Mouse (Mus musculus) telencephalon, adult 2 months (tissue): ENCODE data around the gene Syce1l.

Source experiments
- DNase-seq: peaks from one replicate; pipeline ENCODE4 v3.0.0-alpha.2; 2011; ENCODE audit warnings: low read depth, low spot score

The Syce1l gene

DNA sequence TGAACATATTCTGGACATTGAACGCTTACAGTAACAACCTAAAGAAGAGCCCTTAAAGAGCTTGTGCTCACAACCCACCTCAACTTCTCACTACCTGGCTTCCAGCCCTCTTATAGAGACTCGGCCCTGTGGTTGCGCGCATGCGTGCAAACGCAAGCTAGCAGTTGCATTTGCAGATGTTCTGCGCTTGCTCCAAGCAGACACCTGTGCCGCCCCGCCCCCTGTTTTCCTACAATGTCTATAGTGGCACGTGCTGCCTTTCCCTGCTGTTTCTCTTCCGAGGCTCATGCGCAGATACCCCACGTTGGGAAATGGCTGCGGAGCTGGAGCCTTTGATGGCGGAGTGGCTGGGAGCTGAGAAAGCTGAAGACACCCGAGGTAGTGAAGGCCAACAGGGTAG, at the start of gene Syce1l:
Gene Syce1l (plus strand): TSS at position 288 of the 400 bp plus-strand sequence.
- no peak for DNase-seq

DNA sequence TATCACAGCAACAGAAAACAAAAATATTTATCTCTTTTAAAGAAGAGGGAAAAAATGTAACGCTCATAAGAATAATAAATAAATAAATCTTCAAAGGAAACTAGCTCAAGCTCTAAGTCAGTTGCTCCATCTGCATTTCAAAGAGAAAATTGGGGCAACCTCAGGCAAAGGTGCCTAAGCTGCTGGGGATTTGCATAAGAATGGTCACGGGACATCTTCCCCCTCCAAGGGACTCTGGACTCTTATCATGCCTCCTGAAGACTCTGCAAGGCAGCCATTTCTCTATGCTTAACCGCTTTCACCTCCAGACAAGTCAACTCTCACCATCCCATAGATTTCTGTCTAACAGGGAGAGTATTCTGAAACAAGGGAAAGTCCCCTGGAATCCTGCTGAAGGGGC, 44.6 kb upstream of the Syce1l start:
- no peak for DNase-seq

DNA sequence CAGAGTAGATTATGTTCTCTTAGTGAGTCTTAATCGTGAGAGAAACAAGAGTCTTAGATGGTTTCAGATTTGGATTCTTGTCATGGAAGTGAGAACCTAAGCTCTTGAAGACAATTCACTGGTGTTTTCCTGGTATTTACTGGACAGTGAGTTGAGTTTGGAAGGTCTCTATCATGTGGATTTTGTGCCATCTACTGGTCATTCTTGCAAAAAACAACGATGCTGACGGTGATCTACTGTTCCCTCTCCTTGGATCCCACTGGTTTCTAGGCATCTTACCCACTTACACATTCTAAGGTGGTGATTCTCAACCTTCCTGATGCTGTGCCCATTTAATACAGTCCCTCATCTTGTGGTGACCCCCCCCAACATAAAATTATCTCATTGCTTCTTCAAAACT, 10.4 kb upstream of the Syce1l start:
- DNase-seq, result peak; percentile 47

DNA sequence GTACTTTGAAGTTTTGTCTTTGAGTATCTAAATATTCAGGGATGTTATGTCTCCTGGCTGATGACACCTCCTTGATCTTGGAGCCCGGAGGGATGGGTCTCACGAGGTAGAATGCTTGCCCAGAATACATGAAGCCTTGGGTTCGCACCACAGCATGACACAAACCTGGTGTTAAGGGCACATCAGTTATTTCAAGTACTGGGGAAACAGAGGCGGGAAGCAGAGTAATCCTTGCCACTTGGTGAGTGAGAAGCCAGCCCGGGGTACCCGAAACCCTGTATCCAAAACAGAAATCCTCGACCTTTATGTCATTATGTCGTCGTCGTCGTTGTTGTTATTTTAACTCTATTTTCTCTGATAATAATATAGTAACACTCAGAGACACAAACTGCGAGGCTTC, 8.9 kb upstream of the Syce1l start:
- no peak for DNase-seq

DNA sequence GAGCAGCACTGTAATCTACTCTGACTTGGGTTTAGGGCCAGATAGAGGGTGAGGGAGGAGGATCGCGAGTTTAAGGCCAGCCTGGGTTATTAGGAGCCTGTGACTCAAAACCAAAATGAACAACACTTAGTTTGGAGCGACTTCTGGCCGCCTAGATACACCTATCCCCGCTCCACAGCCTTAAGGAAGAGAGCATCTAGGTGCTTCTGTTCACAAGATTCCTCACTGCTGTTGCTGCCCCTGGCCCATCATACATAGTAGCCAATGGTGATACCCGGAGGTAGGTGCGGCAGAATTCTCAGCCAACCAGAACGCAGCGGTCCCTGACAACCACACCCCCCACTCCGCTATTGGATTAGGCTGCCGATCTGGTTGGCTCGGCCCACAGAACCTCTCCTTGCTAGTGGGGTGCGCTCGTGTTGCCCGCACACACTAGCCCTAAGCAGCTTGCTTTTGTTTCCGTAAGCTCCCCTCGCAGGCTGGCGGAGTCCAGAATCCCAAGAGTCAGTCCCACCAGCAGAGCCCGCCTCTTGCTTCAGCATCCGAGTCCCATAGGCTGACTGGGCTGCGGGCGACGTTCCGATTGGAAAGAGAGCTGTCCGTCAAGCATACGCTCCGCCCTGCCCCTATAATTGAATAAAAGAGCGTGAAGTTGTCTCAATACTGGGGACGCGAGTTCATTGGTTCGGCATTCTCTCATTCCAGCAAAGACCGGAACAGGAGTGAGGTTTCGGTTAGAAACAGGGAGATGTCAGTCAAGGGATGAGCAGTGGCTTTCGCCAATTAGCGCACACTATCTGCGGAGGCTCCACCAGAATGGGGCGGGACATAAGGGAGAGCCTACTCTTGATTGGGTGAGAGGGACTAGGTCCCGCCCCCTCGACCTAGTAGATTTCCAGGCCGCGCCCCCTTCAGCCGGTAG, 8.1 kb upstream of the Syce1l start, which contains the start of gene Mon1b:
Gene Mon1b (plus strand): TSS at position 918 of the 922 bp plus-strand sequence.
- DNase-seq, result peak; percentile 99

DNA sequence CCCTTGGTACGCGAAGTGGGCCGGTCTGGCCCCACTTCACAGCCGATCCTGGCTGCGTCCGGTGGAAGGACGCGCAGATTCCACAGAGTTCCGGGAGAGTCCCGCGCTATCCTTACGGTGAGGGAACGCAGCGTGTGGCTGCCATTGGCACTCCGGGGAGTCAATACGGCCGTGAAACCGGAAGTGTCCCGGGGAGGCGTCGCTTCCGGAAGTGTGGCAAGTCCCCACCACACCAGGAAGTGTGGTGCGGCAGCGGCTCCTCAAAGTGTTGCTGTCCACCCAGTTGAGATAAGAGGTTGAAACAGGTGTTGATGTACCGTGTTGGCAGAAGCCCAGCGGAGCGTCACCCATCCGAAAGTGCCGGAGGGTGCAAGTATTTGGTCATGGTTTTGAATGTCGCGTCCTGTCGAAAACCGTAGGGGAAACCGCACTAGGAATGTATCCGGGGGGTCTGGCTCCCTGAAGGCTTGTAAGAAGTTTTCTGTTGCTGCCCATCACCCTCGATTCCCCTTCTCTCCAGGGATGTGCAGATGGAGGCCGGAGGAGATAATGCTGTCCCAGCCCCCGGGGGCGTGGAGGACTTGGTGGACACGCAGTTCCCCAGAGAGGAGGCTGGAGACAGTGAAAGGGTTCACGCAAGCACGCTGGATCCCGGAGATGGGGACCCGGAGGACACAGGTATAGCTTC, 7.3 kb upstream of the Syce1l start:
- no peak for DNase-seq

DNA sequence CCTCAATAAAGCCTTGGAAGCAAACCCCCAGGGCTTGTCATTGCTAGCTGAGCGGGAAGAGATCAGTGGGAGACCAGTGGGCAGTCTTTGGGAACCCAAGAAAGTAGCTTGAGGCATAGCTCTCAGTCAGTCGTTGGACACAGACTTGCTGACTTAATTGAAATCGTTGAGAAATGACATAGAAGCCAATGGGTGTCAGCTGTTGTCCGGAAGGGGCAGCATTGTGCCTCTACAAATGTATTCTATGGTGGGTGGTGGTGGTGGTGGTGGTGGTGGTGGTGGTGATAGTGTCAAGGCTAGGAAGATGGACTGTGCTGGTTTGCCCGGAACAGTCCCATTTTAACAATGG, 6.8 kb upstream of the Syce1l start:
- no peak for DNase-seq

DNA sequence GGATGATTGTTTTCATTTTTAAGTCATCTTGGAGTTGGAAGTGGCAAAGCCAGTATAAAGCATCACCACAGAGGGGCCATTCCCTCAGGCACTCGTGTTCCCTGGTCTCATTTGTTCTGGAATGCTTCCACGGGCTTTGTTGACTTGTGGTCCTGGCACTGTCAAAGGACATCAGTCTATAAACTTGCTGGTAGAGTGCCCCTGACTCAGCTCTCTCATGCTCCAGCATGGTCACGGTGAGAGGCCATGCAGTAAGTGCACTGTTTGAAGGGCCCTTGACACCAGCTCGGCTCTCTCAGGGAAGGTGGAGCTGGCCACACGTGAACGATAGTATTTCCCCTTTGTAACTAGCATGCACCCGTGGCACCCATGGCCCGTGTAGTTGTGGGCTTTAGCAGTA, 2.7 kb upstream of the Syce1l start:
- no peak for DNase-seq

DNA sequence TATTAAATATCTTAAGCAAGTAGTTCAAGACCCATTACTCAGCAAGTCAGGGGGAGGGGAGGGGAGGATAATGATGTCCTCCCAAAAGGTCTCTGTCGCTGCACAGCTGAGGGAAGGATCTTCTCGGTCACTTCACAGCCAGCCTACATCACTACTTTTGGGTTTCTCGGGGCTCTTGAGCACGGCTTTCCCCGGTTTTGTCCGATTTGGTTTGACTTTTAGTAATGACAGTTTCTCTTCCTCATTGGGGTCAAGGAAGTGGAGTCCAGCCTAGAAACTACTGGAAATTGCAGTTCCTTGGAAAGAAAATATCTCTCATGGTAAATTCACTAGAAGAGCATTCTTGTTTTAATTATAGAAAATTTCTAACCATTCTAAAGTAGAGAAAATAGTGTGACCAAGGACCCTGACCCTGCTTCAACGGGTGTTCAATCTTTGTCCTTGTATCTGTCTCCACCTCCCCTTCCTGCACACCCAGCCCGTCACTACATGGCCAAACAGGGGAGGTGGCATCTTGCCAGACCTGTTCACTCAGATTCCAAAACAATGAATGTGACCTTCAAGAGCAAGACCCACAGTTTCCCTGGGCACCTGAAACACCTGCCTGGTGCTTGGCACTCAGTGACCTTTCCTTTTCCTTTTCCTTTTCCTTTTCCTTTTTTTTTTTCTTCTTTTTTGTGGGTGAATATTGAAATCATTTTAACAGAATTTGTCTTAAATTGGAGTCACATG, 632 bp downstream of the Syce1l start:
- no peak for DNase-seq

DNA sequence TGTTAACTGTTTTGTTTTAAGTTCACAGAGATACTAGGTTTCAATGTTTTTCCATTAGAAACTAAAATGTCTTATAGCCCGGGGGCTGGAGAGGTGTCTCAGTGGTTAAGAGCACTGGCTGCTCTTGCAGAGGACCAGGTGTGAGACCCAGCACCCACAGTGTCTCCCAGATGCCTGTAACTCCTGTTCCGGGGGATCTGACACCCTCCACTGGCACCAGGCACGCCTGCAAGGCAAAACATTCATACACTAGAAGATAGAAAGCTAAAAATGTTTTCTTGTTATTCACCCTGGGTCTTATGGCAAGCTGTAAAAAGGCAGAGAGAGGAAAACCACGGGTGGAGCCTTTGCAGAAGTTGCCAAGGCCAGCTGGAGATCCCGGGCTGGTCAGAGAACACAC, 2.2 kb downstream of the Syce1l start:
- no peak for DNase-seq

DNA sequence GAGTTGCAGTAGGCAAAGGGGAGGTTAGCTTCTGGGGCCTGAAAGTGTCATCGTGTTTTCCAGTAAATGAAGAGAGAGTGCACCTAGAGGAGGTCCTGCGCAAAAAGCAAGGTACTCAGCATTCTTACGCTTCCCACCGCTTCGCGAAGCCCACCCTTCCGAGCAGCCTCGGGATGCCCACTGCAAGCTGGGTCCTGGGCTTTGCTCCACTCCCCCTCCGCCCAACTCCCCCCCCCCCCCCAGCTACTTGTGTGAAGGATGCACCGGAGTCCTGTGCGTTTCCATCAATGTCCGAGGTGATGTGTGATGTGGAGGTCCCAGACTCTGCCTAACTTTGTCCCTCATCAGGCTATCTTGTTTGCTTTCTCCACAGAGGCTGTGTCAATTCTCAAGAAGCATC, 9.4 kb downstream of the Syce1l start:
- no peak for DNase-seq

DNA sequence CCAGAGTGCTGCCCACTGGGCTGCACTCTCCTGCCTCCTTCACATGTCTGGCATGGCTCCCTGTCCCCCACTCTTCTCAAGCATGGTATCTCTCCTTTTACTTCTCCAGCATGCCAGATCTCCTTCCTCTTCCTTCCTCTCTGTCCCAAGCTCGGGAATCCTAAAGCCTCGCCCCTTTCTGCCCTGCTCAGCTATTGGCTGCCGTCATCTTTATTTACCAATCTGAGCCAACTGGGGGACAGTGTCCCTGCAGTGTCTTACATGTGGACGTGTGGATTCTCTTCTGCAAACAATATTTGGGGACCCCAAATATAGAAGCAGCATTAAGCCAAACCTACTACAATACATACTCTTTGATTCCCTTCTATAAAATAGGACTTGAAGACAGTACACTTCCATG, 10.1 kb downstream of the Syce1l start:
- DNase-seq, result no peak

DNA sequence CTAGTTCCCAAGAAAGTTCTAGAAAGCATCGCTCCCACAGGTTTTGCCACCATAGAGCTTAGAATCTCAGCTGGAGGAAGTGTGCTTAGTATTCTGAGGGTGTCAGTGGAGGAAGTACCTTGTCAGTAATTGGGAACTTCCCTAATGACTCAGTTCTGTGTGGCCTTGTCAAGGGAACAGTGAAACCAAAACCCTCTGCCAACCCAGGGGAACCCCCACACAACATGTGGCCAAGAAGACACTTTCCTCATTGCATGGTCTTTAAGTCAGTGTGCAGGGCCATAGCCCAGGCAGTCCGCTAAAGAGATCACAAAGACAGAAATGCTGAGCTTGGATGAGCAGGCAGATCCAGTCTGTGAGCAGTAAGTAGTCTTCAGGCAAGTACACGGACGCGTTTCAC, 13.1 kb downstream of the Syce1l start:
- no peak for DNase-seq

DNA sequence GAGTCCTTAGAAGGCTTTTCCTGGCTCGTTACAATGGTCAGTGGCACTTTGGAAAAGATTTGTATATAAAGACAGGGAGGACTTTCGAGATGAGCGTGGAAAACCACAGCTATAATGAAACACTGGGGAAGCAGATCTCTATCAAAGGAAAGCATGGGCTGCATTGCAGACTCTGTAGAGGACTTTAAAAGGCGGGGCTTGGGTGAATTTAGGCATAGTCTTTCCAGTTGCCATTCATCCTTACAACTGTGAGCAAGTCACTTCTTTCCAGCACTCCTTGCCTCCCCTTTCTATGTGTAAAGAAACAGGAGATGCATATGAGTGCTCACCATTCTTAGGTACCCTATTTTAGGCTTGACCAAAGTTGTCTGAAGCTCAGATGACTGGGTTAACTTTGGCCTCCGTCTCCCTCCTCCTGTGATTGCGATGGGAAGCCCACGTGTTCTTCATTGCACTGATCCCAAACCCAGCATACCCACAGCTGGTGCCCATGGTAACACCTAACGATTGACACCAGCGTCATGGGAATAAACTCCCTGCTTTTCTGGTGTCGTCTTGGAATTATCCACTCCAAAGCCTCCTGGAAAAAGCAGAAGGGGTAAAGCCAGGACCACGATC, 13.8 kb downstream of the Syce1l start:
- no peak for DNase-seq

DNA sequence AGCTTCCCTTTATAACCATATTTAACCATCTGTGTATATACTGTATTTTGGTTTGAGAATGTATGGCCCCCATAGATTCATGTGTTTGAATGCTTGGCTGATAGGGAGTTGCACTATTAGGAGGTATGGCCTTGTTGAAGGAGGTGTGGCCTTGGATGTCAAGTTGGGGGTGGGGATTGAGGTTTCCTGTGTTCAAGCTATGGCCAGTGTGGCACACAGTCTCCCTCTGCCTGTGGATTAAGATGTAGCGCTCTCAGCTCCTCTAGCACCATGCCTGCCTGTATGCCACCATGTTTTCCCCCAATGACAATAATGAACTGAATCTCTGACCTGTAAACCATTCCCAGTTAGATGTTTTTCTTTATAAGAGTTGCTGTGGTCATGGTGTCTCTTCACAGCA, 17.1 kb downstream of the Syce1l start:
- no peak for DNase-seq

DNA sequence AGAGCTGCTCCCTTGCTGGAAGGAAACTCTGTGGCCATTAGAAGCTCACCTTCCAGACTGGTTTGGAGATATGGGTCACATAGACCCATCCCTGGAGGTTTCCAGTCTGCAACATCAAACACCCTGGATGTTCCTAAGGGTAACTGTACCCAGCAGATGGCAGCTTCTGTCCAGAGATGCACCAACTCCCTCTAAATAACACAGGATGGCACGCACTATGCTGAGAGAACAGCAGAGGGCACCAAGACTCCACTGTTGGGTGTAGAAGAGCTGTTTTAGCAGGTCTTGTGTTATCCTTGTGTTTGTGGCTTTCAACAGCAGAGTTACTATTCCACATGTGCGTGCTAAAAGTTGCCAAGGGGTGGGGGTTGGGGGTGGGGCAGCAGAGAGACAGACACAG, 21.5 kb downstream of the Syce1l start:
- DNase-seq, result peak; percentile 71

DNA sequence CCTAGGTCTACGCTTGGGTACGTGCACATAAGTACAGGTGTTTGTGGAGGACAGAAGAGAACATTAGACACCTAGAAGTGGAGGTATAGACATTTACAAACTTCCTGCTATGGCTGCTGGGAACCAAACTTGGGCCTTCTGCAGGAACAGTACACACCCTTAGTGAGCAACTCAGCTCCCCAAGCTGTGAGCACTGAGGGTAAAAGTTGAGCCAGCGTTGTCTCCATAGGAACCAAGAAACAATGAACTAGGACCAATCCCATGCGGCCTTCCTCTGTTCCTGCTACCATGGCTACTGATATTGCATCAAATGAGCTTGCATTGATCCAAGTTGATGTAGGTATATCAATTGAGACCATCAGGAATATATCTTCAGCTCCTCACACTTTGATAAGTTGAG, 22.0 kb downstream of the Syce1l start:
- DNase-seq, result no peak

DNA sequence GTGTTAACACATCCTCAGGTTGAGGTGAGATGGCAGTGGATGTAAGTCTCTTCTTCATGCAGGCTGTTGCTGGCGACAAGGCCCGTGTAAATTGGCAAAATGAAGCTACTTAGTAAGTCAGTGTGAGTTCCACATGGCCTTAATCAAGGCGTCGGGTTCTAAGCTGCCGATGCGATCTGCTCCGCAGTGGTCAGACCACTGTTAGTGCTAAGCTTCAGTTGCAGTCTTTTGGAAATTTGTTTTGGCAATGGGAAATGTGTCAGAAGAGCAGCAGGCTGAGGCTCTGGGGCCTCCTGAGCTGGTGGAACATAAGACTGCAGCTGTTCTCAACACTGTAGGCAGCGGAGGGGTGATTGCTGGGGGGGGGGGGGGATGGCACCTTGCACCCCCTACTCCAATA, 22.9 kb downstream of the Syce1l start:
- DNase-seq, result no peak

DNA sequence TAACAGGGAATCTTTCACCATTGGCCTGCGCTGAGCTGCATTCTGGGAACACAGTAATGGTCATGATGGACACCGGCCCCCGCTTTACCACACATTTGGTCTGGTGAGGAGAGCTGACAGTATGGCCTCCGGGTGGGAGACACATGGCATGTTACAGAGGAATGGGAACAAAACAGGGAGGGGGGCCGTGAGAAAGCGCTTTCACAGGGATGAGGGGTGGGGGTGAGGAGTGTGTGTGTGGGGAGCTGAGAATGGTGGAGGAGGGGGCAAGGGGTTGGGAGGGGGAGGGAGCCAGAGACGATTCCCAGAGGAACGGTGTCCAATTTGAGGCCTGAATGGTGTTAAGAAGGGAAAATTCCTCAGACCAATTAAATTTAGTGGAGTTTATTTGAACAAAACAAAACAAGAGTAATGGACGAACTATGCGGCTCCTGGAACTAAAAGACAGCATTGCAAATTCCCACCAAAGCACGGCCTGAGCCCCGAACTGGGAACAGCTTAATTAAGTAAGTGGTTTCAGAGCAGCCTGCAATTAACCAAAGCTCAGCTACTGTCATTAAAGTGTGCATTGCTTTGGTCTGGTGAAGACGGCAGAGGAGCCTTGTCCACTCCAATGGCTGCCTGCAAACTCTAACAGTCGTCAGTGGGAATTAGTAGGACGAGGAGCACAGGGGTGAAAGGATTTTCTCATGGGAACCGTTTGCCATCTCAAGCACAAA, 23.9 kb downstream of the Syce1l start:
- DNase-seq, result no peak

DNA sequence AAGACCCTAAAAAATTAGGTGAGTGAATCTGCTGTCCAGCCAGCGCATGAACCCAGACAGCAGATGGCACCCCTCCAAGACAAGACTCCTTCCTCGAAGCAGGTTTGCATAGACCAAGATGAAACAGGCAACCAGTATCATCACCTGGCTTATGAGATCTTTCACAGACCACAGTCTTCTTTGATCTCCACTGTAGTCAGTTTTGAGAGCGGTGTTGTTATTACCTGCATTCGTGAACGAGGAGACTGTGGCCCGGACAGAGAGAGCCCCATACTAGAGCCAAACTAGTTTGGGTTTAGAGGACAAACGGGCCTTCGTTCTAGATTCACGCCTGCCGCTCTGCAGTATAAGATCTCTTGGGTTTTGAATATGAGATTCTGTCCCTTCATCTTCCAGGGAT, 26.9 kb downstream of the Syce1l start:
- DNase-seq, result no peak

DNA sequence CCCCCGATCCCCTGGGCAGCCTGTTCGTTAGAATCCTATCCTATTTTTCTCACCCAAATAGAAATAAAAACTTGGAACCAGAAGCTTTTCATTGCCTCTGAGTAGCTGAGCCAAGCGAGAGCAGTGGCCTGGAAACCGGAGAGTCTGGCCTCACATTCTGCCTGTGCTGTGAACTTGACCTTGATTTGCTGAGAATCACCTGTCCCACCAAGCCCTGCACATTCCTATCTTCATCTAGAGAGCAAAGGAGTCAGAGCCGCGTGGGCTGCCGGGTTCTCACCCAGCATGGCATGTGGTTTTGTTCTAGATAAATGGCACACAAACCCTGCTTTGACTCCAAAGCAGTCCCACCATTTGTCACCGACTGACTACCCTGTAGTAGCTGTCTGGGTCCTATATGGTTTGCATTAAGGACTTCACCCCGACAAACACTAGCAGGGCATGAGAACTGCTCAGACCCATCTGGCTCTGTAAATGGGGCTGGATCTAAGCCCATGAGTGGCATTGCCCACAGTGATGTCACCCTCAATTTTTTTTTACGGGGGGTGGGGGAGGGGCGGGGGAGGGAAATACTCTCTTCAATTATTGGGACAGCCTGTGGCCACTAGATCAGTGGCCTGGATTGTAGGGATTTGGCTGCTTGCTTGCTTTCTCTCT, 29.7 kb downstream of the Syce1l start:
- DNase-seq, result no peak
